Mouse (Mus musculus): ENCODE data around the gene Ckap5. TPM values are rescaled to one million over a fixed set of nuclear protein-coding genes. Genes with fewer than 3 reads are reported as not detected.

Ckap5 gene
- total RNA-seq, 2 experiments from 2014 or later, result 24.4 to 31.8 TPM

DNA sequence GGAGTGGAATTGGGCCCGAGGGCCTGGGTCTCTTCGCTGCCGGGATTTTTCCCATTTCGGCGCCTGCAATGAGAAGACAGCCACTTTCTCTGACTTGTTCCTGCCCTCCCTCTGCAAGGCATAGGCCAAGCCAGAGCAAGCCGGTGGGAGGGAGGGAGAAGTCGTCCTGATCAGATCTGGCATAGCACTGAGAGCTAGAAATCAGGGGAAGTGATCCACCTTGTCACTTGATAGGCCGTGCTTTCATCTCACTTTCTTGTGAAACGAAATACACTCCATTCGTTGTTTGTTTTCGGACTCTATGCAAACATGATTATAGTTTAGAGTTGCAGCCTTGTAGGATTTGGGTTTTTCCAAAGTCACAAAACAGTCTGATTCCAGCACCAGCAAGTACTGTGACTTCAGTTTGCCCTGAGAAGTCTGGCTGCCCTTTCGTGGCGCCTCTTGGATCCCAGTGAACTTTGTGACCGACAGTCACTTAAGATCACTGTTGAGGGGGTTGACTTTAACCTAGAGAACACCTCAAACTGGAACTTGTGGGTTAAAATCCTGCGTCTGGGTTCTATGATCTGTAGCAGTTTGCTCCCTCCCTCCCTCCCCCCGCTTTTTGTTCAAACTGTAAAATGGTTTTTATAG is 123.9 kb downstream of the Ckap5 start:
- intact Hi-C loops (cut with DNase I), result loop anchor here (2.0 kb wide), 1 partner anchor 60 kb away; the partner anchor contains the start of genes Atg13 and Harbi1
- DNase-seq, result no peak

DNA sequence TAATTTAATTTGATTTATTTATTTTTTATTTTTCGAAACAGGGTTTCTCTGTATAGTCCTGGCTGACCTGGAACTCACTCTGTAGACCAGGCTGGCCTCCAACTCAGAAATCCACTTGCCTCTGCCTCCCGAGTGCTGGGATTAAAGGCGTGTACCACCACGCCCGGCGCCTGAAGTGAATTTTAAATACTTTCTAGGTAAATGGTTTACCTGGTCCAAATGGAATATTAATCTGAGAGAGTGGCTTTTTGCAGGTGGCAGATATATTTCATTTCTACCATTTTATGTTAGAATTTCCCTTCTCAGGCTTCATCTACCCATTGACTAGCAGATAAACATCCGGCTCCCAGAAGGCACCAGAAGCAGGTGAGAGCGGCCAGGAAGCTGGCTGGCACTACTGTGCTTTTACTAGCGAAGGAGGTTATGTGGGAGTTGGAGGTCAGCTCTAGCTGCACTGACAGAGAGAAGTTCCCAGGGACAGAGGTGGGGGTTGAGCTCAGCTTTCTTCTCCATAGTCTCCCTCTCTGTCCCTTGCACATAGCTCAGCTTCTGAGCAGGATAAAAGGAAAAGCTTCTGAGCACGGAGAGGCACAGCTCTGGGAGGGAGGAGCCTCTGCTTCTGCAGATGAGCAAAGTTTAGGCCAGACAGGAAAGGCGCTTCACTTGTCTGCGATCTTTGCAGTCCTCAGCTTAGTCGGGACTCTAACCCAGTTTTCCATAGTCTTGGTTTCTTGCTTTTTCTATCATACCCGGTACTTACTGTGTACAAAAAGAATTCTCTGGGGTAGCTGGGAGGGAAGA is 125.1 kb downstream of the Ckap5 start:
- intact Hi-C loops (cut with DNase I), result loop anchor here (2.0 kb wide), 1 partner anchor 59 kb away; the partner anchor contains the start of genes Atg13 and Harbi1
- DNase-seq, result no peak

DNA sequence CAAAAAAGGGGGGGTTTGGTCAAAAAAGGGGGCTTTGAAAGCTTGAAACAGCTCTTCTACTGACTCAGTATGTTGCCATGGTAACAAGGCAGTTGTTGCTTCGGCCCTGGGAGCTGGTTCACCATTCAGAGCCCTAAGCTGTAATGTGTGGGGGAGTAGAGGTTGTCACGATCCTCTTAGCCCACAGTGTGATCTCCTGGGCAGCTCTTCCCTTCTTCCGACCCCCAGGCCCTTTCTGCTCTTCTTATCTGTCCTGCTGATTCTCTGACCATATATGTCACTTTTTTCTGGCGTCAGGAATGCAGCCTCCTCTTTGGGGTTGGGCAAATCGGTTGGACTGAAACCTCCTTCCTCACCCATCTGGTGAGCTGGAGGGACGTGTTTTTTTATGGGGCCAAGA is 126.3 kb downstream of the Ckap5 start:
- no peak for DNase-seq

DNA sequence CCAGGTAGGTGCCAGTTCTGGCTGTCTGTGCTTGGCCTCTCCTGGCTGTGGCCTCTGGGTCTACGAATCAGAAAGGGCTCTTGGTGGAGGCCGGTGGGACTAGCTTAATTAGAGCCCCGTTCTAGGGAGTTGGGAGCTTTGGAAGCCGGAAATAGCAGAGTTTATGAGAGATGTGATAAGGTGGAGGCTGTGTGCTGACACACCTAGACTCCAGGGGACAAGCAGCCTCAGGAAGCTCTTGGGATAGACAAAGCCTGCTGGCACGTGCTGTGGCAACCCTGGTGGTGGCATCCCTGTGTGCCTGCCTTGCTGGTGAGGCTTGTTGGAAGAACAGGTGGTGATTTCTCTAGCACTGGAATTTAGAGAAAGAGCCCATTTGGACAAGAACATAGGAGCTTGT is 128.8 kb downstream of the Ckap5 start:
- intact Hi-C loops (cut with DNase I), result no loop called here
- no peak for DNase-seq

More for the DNA sequence above, 126.3 kb downstream of the Ckap5 start:
- intact Hi-C loops (cut with DNase I), result no loop called here

DNA sequence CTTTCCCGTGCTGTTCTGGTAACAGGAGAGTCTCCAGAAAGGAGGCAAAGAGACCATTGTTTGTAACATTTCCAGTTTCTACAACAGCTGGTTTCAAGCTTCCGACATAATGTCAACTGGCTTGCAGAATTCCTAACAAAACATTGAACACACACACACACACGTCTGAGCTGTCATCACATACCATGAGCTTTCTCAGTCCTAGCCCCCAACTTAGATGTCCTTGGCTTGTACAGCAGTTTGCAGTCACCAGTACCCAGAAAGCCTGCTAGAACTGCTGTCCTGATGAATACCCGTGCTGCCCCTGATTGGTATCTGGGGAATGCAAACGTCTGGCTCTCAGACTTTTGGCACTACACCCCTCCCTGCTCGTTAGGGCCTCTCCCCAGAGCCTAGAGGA is 129.3 kb downstream of the Ckap5 start:
- intact Hi-C loops (cut with DNase I), result no loop called here
- DNase-seq, result no peak

DNA sequence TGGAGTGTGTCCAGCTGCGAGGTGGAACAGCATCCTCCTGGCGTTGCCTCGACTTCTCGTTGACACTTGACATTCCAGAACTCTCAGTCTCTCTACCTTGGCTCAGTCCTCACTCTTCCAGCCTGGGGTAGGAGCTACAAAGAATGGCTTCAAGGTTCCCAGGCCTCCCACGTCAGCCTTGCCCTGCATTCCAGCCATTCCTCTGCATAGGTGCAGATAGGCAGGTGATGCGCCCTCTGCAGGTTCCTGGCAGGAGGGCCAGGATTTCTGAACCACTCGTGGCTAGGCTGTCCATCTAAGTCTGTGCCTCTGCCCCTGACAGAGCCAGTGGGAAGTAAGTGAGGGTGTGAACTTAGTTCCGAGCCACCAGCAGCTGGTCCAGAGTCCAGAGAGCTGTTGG is 130.2 kb downstream of the Ckap5 start:
- no peak for DNase-seq
- intact Hi-C loops (cut with DNase I), result no loop called here

DNA sequence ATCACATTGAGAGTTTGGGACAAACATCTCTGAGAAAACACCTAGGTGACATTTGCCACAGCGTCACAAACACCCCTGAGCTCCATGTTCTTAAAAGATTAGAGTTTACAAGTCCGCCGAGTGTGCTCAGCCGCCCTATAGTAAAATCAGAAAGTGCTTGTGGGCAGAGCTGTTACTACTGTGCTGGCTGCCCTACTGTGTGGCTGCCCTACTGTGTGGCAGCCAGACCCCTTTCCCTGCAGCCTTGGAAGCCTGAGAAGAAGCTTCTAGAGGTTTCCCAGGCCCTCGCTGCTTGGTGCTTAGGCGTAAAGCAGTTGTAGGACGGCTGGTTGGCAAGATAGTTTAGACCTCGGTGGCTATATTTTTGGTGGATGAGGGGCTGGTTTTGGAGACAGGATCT is 133.1 kb downstream of the Ckap5 start:
- DNase-seq, result no peak
- intact Hi-C loops (cut with DNase I), result no loop called here

DNA sequence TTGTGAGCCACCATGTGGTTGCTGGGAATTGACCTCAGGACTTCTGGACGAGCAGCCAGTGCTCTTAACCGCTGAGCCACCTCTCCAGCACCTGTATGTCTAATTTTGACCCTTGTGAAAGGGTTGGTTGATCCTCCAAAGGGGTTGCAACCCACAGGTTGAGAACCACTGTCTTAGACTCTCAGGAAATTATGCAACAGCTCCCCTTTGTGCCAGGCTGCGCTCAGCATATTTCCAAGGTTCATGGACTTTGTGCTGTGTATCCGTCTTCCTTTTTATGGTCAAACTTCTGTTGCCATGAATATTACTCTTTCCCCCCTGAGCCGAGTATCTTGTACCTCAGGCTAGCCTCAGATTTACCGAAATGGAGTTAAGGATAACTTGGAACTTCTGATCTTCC is 134.4 kb downstream of the Ckap5 start:
- no peak for DNase-seq
- intact Hi-C loops (cut with DNase I), result no loop called here

DNA sequence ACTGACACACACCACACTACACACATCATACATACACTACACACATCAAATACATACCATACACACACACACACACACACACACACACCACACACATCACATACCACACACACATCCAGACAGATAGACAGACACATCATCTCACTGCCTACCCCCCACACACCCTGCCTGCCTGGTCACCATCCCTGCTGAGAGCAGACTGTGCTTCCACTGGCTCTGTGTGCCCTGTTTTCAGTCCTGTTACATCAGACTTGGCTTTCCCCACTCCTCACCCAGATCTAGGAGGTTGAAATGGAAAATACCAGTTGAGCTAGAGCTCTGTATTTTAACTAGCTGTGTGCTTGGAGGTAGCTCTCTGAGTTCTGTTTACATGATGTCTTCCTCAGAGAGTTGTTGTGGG is 138.2 kb downstream of the Ckap5 start:
- intact Hi-C loops (cut with DNase I), result no loop called here
- DNase-seq, result no peak

DNA sequence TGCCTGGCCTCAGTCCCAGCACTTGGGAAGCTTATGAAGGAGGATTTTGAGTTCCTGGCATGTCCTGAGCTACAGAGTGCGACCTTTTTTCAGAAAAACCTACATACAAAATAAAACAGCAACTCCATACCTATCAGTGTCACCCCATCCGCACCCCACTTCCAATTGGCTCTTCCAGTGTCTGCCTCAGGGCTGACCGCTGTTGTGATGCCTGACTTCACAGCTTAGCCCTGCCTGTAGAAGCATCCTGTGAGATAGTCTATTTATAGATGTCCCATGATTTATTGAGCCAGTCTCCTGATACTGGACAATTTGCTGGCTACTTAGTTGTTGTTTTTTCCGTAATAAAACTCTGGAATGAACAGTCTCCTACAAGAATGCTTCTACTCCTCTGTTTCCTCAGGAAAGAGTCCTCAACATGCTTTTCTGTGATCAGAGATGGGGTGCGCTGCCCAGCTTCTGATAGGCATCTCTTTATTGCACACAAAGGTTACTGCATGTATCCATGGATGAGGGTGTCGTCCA is 139.9 kb downstream of the Ckap5 start:
- DNase-seq, result no peak
- intact Hi-C loops (cut with DNase I), result no loop called here

DNA sequence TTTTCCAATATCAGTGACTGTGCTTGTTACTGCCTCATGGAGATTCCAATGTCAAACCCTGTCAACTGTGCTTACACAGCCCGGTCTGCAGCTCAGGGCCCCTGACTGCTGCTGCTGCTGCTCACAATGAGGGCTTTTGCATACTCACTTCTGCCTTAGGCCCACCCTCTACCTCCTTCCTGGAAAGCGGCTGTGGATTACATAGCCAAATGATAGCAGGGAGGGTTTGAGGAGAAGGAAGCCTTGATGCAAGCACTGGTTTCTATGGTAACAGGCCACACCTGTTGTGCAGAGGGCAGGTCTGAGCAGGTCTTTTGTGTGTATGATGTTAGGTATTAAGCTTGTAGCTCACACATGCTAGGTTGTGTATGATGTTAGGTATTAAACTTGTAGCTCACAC is 141.2 kb downstream of the Ckap5 start:
- intact Hi-C loops (cut with DNase I), result no loop called here
- no peak for DNase-seq

DNA sequence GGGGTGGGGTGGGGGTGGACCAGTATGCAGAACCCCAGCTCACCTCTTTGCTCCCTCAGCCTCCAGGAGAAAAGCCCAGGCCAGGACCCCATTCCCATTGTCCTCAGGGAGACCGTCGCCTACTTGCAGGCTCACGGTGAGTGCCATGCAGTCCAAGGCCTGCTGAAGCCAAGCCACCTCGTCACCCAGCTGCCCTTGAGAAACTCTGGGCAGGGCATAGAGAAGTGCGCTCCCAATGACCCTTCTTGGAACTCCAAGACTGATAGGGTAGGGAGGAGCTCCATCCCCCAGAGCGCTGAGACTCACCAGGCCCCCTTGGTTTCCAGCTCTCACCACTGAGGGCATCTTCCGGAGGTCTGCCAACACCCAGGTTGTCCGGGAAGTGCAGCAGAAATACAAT is 142.8 kb downstream of the Ckap5 start:
- no peak for DNase-seq
- intact Hi-C loops (cut with DNase I), result no loop called here

DNA sequence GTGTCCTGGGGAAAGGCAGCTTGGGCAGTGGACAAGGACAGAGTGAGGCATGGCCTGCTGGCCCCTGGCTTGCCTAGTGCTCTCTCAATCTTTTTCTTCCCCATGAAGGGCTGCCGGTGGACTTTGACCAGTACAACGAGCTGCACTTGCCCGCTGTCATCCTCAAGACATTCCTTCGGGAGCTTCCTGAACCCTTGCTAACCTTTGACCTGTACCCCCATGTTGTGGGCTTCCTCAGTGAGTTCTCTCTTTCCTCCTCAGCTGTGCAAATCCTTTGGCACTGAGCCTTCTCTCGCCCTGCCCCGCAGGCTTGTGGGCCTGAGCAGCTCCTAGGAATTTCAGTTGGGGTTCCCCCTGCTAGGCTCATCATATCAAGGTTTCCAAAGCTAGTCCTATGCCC is 143.5 kb downstream of the Ckap5 start:
- no peak for DNase-seq
- intact Hi-C loops (cut with DNase I), result no loop called here

Other genes with a start within 250 kb of the Ckap5 start
- gene 1110051M20Rik, start 82.1 kb upstream of the Ckap5 start, total RNA-seq (2021), result 10 to 100 TPM; 12.3 to 12.6 TPM
- 1 to 10 TPM; 7.2 to 7.3 TPM for gene Lrp4, start 69.3 kb upstream of the Ckap5 start, total RNA-seq (2021)
- gene F2, start 109.7 kb downstream of the Ckap5 start, total RNA-seq (2021), result under 1 TPM in 1 of 2 experiments, not detected in 1; 0.46 TPM
- 1 to 10 TPM; 1.8 to 3.3 TPM for gene Zfp408, start 123.0 kb downstream of the Ckap5 start, total RNA-seq (2021)
- 1 to 10 TPM; 6.4 to 7.1 TPM for gene Arhgap1, start 123.1 kb downstream of the Ckap5 start, total RNA-seq (2021)
- gene Atg13, start 183.8 kb downstream of the Ckap5 start, total RNA-seq (2021), result 10 to 100 TPM; 28.2 to 29.8 TPM
- 1 to 10 TPM; 3.7 to 4.7 TPM for gene Harbi1, start 184.1 kb downstream of the Ckap5 start, total RNA-seq (2021)
- gene Ambra1, start 203.4 kb downstream of the Ckap5 start, total RNA-seq (2021), result 10 to 100 TPM; 13.8 to 15.5 TPM